Mouse (Mus musculus) kidney, adult 2 months (tissue): Measurements from ENCODE around the gene Siae.

Source experiments
- CTCF ChIP-seq: fragments of 200-500 bp; conservative IDR thresholded peaks from 2 replicates; pipeline ENCODE4 v1.5.1; 2011; ENCODE audit warnings: low read depth, mild to moderate bottlenecking, control low read depth, low read length, moderate library complexity, mixed read lengths; ENCODE audit not compliant: insufficient read depth, insufficient read length
- POLR2A ChIP-seq: fragments of 200-500 bp; IDR thresholded peaks from one replicate; pipeline ENCODE4 v1.6.1; 2011; ENCODE audit warnings: low read depth, low read length, control low read depth

DNA sequence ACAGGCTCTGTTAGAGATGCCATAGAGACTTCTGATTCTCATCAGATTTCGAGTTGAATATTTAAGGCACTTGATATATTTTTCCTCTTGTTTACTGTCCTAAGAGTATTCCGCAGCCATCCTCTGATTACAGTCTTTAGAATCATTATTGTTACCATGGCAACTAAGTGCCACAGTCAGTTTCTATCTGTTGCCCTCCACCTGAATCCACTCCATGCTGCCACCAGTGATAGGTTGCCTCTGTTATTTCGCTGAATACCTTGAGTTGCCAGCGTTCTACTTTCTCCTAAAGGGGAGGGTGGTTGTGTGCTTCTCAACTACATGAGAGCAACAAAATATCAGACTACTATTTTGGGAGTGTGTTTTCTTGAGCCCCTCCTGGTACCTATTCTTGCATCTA lies 31.2 kb downstream of the Siae start:
- no peak for TF ChIP-seq CTCF
- no peak for TF ChIP-seq POLR2A
